Mouse (Mus musculus) CH12.LX (cell line): ENCODE results near the gene Thsd4. TPM values are rescaled to one million over a fixed set of nuclear protein-coding genes. Genes with fewer than 3 reads are reported as not detected.

Source experiments
- DNase-seq: peaks from one replicate; pipeline ENCODE4 v3.0.0-alpha.2; 2013; ENCODE audit errors: extremely low read depth
- H3K27ac ChIP-seq: 2 replicates; pipeline ENCODE4 v1.5.1; 2012; ENCODE audit warnings: low read depth, mild to moderate bottlenecking, control low read depth, moderate library complexity; ENCODE audit not compliant: insufficient read depth
- H3K27me3 ChIP-seq: replicated peaks from 2 replicates; pipeline ENCODE3; 2012; ENCODE audit warnings: inconsistent platforms
- H3K36me3 ChIP-seq, 2 experiments: replicated peaks in 1 of 2; 2 replicates each; pipeline versions ENCODE3 to v1.6.1; 2012; ENCODE audit warnings: inconsistent platforms in 1 of 2, low read length in 1 of 2, mild to moderate bottlenecking in 1 of 2, mixed read lengths in 1 of 2, moderate library complexity in 1 of 2; ENCODE audit not compliant: control insufficient read depth in 1 of 2, insufficient read depth in 1 of 2
- H3K4me1 ChIP-seq, 2 experiments: 2 replicates each; pipeline ENCODE4 v1.6.1; 2012; ENCODE audit warnings: inconsistent platforms in 1 of 2, moderate library complexity in 1 of 2; ENCODE audit not compliant: insufficient read depth in 2 of 2, control insufficient read depth in 1 of 2
- H3K4me2 ChIP-seq: 2 replicates; pipeline ENCODE4 v1.6.1; 2012; ENCODE audit warnings: low read depth, mild to moderate bottlenecking, control low read depth; ENCODE audit not compliant: poor library complexity, insufficient read depth, severe bottlenecking
- H3K4me3 ChIP-seq, 3 experiments: fragments of 150-350 bp in 1 of 3; sonication (generic) in 1 of 3; replicated peaks in 1 of 3; 2 replicates each; pipeline versions ENCODE3 to v1.5.1; 2011 to 2012; ENCODE audit warnings: low read depth in 2 of 3, low read length in 2 of 3, mild to moderate bottlenecking in 2 of 3, moderate library complexity in 2 of 3, control low read depth in 1 of 3, improper control_type of control experiment in 1 of 3, inconsistent platforms in 1 of 3, mixed read lengths in 1 of 3; ENCODE audit not compliant: poor library complexity in 1 of 3
- H3K79me2 ChIP-seq: replicated peaks from 2 replicates; pipeline ENCODE4 v1.6.1; 2012; ENCODE audit warnings: mild to moderate bottlenecking, moderate library complexity; ENCODE audit not compliant: control insufficient read depth, poor library complexity, insufficient read depth, severe bottlenecking; ENCODE audit errors: extremely low read depth
- H3K9ac ChIP-seq: 2 replicates; pipeline ENCODE4 v1.6.1; 2012; ENCODE audit warnings: low read depth, mild to moderate bottlenecking, control low read depth, moderate library complexity; ENCODE audit not compliant: insufficient read depth
- H3K9me3 ChIP-seq: replicated peaks from 2 replicates; pipeline ENCODE3; 2012; ENCODE audit warnings: low read length, inconsistent platforms, mixed read lengths
- BHLHE40 ChIP-seq: IDR thresholded peaks from 2 replicates; pipeline ENCODE4 v1.6.1; 2011; ENCODE audit warnings: mild to moderate bottlenecking, low read depth, low read length, improper control_type of control experiment
- CTCF ChIP-seq, 2 experiments: IDR thresholded peaks in 1 of 2; conservative IDR thresholded peaks in 1 of 2; 2 replicates each; pipeline ENCODE4 v1.5.1; 2011 to 2012; ENCODE audit warnings: low read depth in 2 of 2, low read length in 2 of 2, improper control_type of control experiment in 1 of 2, inconsistent platforms in 1 of 2, mild to moderate bottlenecking in 1 of 2, moderate library complexity in 1 of 2
- E2F4 ChIP-seq: IDR thresholded peaks from 2 replicates; pipeline ENCODE4 v1.6.1; 2011; ENCODE audit warnings: low read depth, low read length, improper control_type of control experiment; ENCODE audit not compliant: insufficient replicate concordance
- ELF1 ChIP-seq: IDR thresholded peaks from 2 replicates; pipeline ENCODE4 v1.6.1; 2014; ENCODE audit warnings: low read depth, mild to moderate bottlenecking, inconsistent platforms, low read length, improper control_type of control experiment
- HCFC1 ChIP-seq: IDR thresholded peaks from 2 replicates; pipeline ENCODE4 v1.6.1; 2012; ENCODE audit warnings: low read depth, mild to moderate bottlenecking, inconsistent platforms, low read length, improper control_type of control experiment
- JUN ChIP-seq: IDR thresholded peaks from 2 replicates; pipeline ENCODE4 v1.6.1; 2011; ENCODE audit warnings: low read depth, mild to moderate bottlenecking, low read length, improper control_type of control experiment, moderate library complexity; ENCODE audit not compliant: insufficient read depth
- JUND ChIP-seq: conservative IDR thresholded peaks from 2 replicates; pipeline ENCODE4 v1.6.1; 2011; ENCODE audit warnings: low read depth, low read length, improper control_type of control experiment
- MEF2A ChIP-seq: IDR thresholded peaks from 2 replicates; pipeline ENCODE4 v1.6.1; 2014; ENCODE audit warnings: low read depth, mild to moderate bottlenecking, inconsistent platforms, low read length, improper control_type of control experiment, borderline replicate concordance
- MXI1 ChIP-seq: IDR thresholded peaks from 2 replicates; pipeline ENCODE4 v1.6.1; 2011; ENCODE audit warnings: mild to moderate bottlenecking, low read depth, low read length, improper control_type of control experiment
- MYC ChIP-seq: IDR thresholded peaks from 2 replicates; pipeline ENCODE4 v1.6.1; 2011; ENCODE audit warnings: low read depth, mild to moderate bottlenecking, improper control_type of control experiment, low read length
- NRF1 ChIP-seq: IDR thresholded peaks from 2 replicates; pipeline ENCODE4 v1.6.1; 2014; ENCODE audit warnings: low read depth, mild to moderate bottlenecking, inconsistent platforms, low read length, improper control_type of control experiment, moderate library complexity
- PAX5 ChIP-seq: IDR thresholded peaks from 2 replicates; pipeline ENCODE4 v1.6.1; 2012; ENCODE audit warnings: low read length, inconsistent platforms, mixed read lengths
- RAD21 ChIP-seq: IDR thresholded peaks from 2 replicates; pipeline ENCODE4 v1.6.1; 2011; ENCODE audit warnings: low read depth, mild to moderate bottlenecking, low read length, improper control_type of control experiment, moderate library complexity
- RCOR1 ChIP-seq: conservative IDR thresholded peaks from 2 replicates; pipeline ENCODE4 v1.6.1; 2012; ENCODE audit warnings: low read depth, mild to moderate bottlenecking, inconsistent platforms, low read length, improper control_type of control experiment
- SIN3A ChIP-seq: IDR thresholded peaks from 2 replicates; pipeline ENCODE4 v1.6.1; 2012; ENCODE audit warnings: low read length, improper control_type of control experiment, inconsistent platforms
- USF1 ChIP-seq: IDR thresholded peaks from 2 replicates; pipeline ENCODE4 v1.6.1; 2014; ENCODE audit warnings: low read depth, mild to moderate bottlenecking, inconsistent platforms, low read length, improper control_type of control experiment
- USF2 ChIP-seq: conservative IDR thresholded peaks from 2 replicates; pipeline ENCODE4 v1.6.1; 2011; ENCODE audit warnings: low read depth, low read length, improper control_type of control experiment
- ZC3H11A ChIP-seq: IDR thresholded peaks from 2 replicates; pipeline ENCODE4 v1.6.1; 2012; ENCODE audit warnings: low read depth, mild to moderate bottlenecking, inconsistent platforms, low read length, improper control_type of control experiment
- ZMIZ1 ChIP-seq: IDR thresholded peaks from 2 replicates; pipeline ENCODE4 v1.6.1; 2012; ENCODE audit warnings: low read depth, mild to moderate bottlenecking, inconsistent platforms, low read length, improper control_type of control experiment
- ZNF384 ChIP-seq: IDR thresholded peaks from 2 replicates; pipeline ENCODE4 v1.6.1; 2012; ENCODE audit warnings: low read depth, low read length, improper control_type of control experiment, inconsistent platforms
- dilution Hi-C: fragments of 300-500 bp; cut with MboI; formaldehyde crosslinking; loops from 2 replicates; pipeline ENCODE4 v1.14.3; 2020; ENCODE audit warnings: low sequenced_read_pairs; ENCODE audit not compliant: extremely low pct_unique_long_range_greater_than_20kb, extremely low pct_ligation_motif_present
- in situ Hi-C: fragments of 300-500 bp; cut with MboI; formaldehyde crosslinking; loops from 3 replicates; pipeline ENCODE4 v1.14.3; 2019; ENCODE audit warnings: low sequenced_read_pairs, low pct_ligation_motif_present, low pct_unique_long_range_greater_than_20kb, mixed read lengths
- polyA plus RNA-seq: library from polyadenylated mRNA; unstranded; fragments of >175 nt; gene quantifications from 2 replicates; pipeline ENCODE4 v1.2.1, GENCODE M21; 2012; ENCODE audit warnings: low read depth; ENCODE audit not compliant: insufficient read length
- total RNA-seq, 2 experiments: library from RNA; depleted of rRNA; stranded (reverse); fragments of 300-350 nt in 1 of 2; fragments of >200 nt in 1 of 2; gene quantifications; 2 replicates each; pipeline ENCODE4 v1.2.3; 2012 to 2014

Thsd4 gene
- total and polyA plus RNA-seq, 3 experiments, result not detected

GRCm38 (mm10) chr9:60148988-60149387 lies 372.9 kb downstream of the Thsd4 start:
- dilution Hi-C loops, result no loop called here
- in situ Hi-C loops, result no loop called here
- H3K27ac ChIP-seq, result no peak overlapping the region
- TF ChIP-seq USF1 (no peak), ELF1 (no peak), HCFC1 (no peak), ZC3H11A (no peak), RAD21 (no peak), NRF1 (no peak), USF2 (no peak), SIN3A (no peak), RCOR1 (no peak), ZNF384 (no peak), MYC (no peak), MEF2A (no peak), JUND (no peak)
- TF ChIP-seq, all 38 proteins: peak for 0
- no peaks in the 10 kb centered on the region for H3K36me3 ChIP-seq
- H3K27me3 ChIP-seq, result no peaks in the 10 kb centered on the region
- H3K9ac ChIP-seq, result no peak overlapping the region
- H3K4me3 ChIP-seq, result no peak overlapping the region
- no peak overlapping the region for H3K4me2 ChIP-seq
- DNase-seq, result no peak
- no peaks in the 10 kb centered on the region for H3K79me2 ChIP-seq
- H3K9me3 ChIP-seq, result no peaks in the 10 kb centered on the region
- H3K4me1 ChIP-seq, result no peaks in the 10 kb centered on the region

DNA sequence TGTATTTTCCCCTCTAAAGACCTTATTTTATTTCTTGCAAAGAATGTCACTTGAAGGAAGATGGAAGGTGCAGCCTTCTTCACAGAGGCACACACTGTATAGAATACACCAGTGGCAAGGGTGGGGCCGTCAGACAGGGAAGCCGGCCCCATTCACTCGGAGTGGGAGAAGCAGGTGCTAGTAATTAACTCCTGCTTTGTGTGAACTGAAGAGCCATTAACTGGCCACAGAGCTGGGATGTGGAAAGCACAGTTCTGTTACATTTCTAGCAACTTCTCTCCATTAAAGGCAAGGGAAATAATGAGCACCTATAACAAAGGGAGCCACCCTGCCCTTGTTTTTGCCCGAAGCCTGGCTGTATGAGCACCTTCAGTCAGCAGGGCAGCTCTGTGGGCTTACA lies 374.4 kb downstream of the Thsd4 start:
- no peak overlapping the region for H3K27ac ChIP-seq
- no peak overlapping the region for H3K4me3 ChIP-seq
- dilution Hi-C loops (no loop called here), in situ Hi-C loops (no loop called here)
- no peaks in the 10 kb centered on the region for H3K9me3 ChIP-seq
- no peak overlapping the region for H3K9ac ChIP-seq
- no peaks in the 10 kb centered on the region for H3K27me3 ChIP-seq
- no peaks in the 10 kb centered on the region for H3K36me3 ChIP-seq
- H3K4me2 ChIP-seq, result no peak overlapping the region
- DNase-seq, result no peak
- peaks cover 0 to 7% of the 10 kb centered on the region in 2 experiments; a peak in 1 of 4 replicates for H3K4me1 ChIP-seq
- no peaks in the 10 kb centered on the region for H3K79me2 ChIP-seq
- no peak for TF ChIP-seq SIN3A
- no peak for TF ChIP-seq ZMIZ1
- TF ChIP-seq PAX5, result no peak
- no peak for TF ChIP-seq E2F4
- no peak for TF ChIP-seq MXI1
- no peak for TF ChIP-seq JUN
- no peak for TF ChIP-seq ZNF384
- TF ChIP-seq CTCF (conservative IDR thresholded peaks at IDR 0.05 in 1 of 2, IDR thresholded peaks at IDR 0.05 in 1 of 2; ENCODE audit: low read depth in 2 of 2, low read length in 2 of 2), result no peak
- TF ChIP-seq BHLHE40, result no peak
- TF ChIP-seq USF2, result no peak
